Mouse (Mus musculus) stomach, embryonic 16.5 days (tissue): ENCODE data around the gene Ccl26. TPM values are rescaled to one million over a fixed set of nuclear protein-coding genes. Genes with fewer than 3 reads are reported as not detected.

Experiments used
- ATAC-seq: fragments of 200-750 bp; cut with Nextera tagmentation; 2 replicates; pipeline ENCODE4 v1.8.0; 2017; ENCODE audit warnings: moderate number of reproducible peaks, moderate TSS enrichment; ENCODE audit not compliant: insufficient read depth, low FRiP score
- H3K27ac ChIP-seq: fragments of 300-500 bp; sonication (generic); 2 replicates; pipeline ENCODE4 v1.5.1; 2014; ENCODE audit warnings: low read length
- H3K27me3 ChIP-seq: fragments of 300-500 bp; sonication (generic); 2 replicates; pipeline ENCODE4 v1.6.1; 2014; ENCODE audit warnings: low read length, control low read depth, mixed read lengths; ENCODE audit not compliant: control insufficient read depth, insufficient read depth
- H3K36me3 ChIP-seq: fragments of 300-500 bp; sonication (generic); 2 replicates; pipeline ENCODE4 v1.6.1; 2014; ENCODE audit warnings: low read length; ENCODE audit not compliant: control insufficient read depth, insufficient read depth
- H3K4me1 ChIP-seq: fragments of 300-500 bp; sonication (generic); 2 replicates; pipeline ENCODE4 v1.6.1; 2014; ENCODE audit warnings: low read length, control low read depth, mixed read lengths; ENCODE audit not compliant: control insufficient read depth, insufficient read depth
- H3K4me2 ChIP-seq: fragments of 300-500 bp; sonication (generic); 2 replicates; pipeline ENCODE4 v1.6.1; 2014; ENCODE audit warnings: low read depth, low read length, mixed read lengths
- H3K4me3 ChIP-seq: fragments of 300-500 bp; sonication (generic); replicated peaks from 2 replicates; pipeline ENCODE4 v1.5.1; 2014; ENCODE audit warnings: mild to moderate bottlenecking, low read length
- H3K9ac ChIP-seq: fragments of 300-500 bp; sonication (generic); 2 replicates; pipeline ENCODE4 v1.6.1; 2014; ENCODE audit warnings: low read length
- H3K9me3 ChIP-seq: fragments of 300-500 bp; sonication (generic); replicated peaks from 2 replicates; pipeline ENCODE4 v1.6.1; 2016; ENCODE audit warnings: low read length, control low read depth; ENCODE audit not compliant: control insufficient read depth
- WGBS: fragments of 180-500 bp; shearing (Covaris S2); extraction: QIAGEN DNeasy Blood & Tissue Kit; methylation state at CpG from one replicate; pipeline ENCODE4 v1.1.7; 2014; 5-methylcytosine and 5-hydroxymethylcytosine counted together
- polyA plus RNA-seq: library from polyadenylated mRNA; unstranded; fragments of >200 nt; fragmentation: Nextera tagmentation; extraction: Ambion mirVana; gene quantifications from 2 replicates; pipeline ENCODE4 v1.2.1, GENCODE M21; 2015

Ccl26 gene
- polyA plus RNA-seq, 1 experiment from 2014 or later: not detected

DNA sequence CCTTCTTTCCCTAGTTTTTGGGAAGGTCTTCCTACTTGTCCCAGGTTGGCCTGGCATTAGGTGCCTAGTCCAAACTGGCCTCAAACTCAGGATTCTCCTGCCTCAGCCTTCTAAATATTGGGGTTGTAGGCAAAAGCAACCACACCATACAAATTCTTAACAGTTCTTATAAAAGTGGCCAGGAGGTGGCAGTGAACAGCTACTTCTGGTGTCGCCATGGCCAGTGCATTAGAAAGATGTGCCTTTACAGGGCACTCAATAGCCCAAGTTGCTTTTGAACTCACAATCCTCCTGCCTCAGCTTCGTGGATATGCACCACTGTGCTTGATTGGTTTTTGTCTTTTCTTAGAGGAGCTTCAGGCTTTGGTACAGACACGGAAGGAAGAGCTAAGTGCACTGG lies 12.5 kb downstream of the Ccl26 start:
- H3K9ac ChIP-seq: no peak overlapping the region
- no peaks in the 10 kb centered on the region for H3K36me3 ChIP-seq
- H3K27me3 ChIP-seq: no peaks in the 10 kb centered on the region
- no peak overlapping the region for H3K27ac ChIP-seq
- H3K4me3 ChIP-seq: no peak overlapping the region
- no peak overlapping the region for H3K4me2 ChIP-seq
- H3K4me1 ChIP-seq: 0 out of 2 replicates have a peak, but pooled peaks cover under 1% of the 10 kb centered on the region
- 30% methylated on average over 3 of the region's 3 CpGs for WGBS
- H3K9me3 ChIP-seq: no peaks in the 10 kb centered on the region
- ATAC-seq: no peak

DNA sequence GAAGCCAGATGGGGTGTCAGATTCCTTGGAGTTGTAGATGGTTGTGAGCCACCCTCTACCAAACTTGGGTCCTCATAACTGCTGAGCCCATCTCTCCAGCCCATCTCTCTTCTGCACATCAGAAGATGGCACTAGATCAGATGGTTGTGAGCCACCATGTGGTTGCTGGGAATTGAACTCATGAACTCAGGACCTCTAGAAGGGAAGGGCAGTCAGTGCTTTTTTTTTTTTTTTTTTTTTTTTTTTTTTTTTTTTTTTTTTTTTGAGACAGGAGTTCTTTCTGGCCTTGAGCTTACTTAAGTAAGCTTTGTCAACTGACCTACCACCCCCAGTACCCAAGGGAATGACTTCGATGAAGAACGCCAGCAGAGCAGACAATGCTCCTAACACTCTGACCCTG lies 15.4 kb downstream of the Ccl26 start:
- Histone ChIP-seq H3K9me3 (no peaks in the 10 kb centered on the region), H3K27ac (no peak overlapping the region), H3K4me1 (peaks cover 8% of the 10 kb centered on the region; the same call in 1 of the 2 replicates), H3K4me2 (no peak overlapping the region), H3K27me3 (peaks cover 2% of the 10 kb centered on the region; the same call in 1 of the 2 replicates), H3K4me3 (no peak overlapping the region), H3K36me3 (no peaks in the 10 kb centered on the region), H3K9ac (no peak overlapping the region)
- WGBS: 58% methylated on average over 2 of the region's 2 CpGs
- ATAC-seq: no peak

- H3K4me1 ChIP-seq: peaks cover 8% of the 10 kb centered on the region; the same call in 1 of the 2 replicates
- peak; percentile 98 for ATAC-seq
- H3K36me3 ChIP-seq: no peaks in the 10 kb centered on the region
- H3K4me3 ChIP-seq: peak within 1 kb of the TSS; percentile 81
- peak within 1 kb of the TSS; percentile 92 for H3K4me2 ChIP-seq
- peak within 1 kb of the TSS; percentile 59 for H3K27ac ChIP-seq
- H3K27me3 ChIP-seq: peaks cover 2% of the 10 kb centered on the region; the same call in 1 of the 2 replicates
- under 1% methylated on average over 46 of the region's 46 CpGs for WGBS
- H3K9me3 ChIP-seq: no peaks in the 10 kb centered on the region
- peak within 1 kb of the TSS; percentile 80 for H3K9ac ChIP-seq
These were observed 18.2 kb downstream of the Ccl26 start, which contains the start of gene Hip1 for GRCm38 (mm10) chr5:135544865-135545797. Gene Hip1 (minus strand): TSS chr5:135545120.

DNA sequence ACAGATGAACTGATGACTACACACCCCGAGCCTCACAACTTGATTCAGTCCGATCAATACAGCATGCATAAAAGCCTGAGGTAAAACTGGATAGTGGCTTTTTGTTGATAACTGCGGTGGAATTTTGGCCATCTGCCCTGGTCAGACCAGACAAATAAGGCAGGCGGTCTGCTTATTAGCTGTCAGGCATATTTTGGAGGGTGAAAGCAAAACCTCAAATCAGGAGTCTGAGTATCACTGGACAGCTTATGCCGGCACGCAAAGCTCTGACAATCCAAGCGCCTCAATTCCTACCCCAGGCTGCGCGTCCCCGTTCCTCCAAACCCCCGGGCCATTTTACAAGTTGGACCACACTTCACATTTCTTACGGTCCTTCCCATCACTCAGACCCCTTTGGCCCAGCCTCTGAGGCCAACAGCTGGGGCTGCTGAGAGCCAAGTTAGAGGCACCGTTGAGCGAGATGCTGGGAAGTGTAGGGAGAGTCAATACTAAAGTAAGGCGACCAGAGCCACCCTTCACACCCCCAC lies 19.3 kb downstream of the Ccl26 start:
- ATAC-seq: no peak
- Histone ChIP-seq H3K4me1 (peaks cover 8% of the 10 kb centered on the region; the same call in 1 of the 2 replicates), H3K27me3 (peaks cover 2% of the 10 kb centered on the region; the same call in 1 of the 2 replicates), H3K9me3 (no peaks in the 10 kb centered on the region), H3K4me3 (peak overlapping the region; percentile 81), H3K4me2 (peak overlapping the region; percentile 92), H3K9ac (peak overlapping the region; percentile 80), H3K27ac (no peak overlapping the region; the same call in 1 of the 2 replicates), H3K36me3 (no peaks in the 10 kb centered on the region)
- 3% methylated on average over 15 of the region's 15 CpGs for WGBS

- WGBS: 75% methylated on average over 10 of the region's 10 CpGs
These were observed 25.6 kb downstream of the Ccl26 start for GRCm38 (mm10) chr5:135537794-135538214.

DNA sequence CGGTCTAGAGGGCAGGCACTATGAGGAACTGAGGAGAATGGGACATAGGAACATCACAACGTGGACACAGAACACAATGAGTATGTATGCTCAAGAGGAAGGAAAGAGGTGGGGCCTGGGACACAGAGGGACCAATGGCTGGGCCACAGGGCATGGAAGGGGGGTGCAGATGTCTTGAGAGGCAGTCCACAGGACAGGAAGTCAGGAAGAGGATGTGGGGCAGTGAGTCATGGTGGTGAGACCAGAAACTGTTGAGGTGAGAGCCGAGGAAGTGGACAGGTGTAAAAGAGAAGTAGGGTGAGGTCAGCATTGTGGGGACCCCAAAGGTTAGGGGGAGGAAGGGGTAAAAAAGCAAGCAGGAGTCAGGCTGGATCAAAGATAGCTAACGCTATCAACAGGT lies 26.0 kb downstream of the Ccl26 start:
- Histone ChIP-seq H3K4me3 (no peak overlapping the region), H3K4me1 (peaks cover 5% of the 10 kb centered on the region; the same call in 1 of the 2 replicates), H3K9me3 (no peaks in the 10 kb centered on the region), H3K4me2 (no peak overlapping the region), H3K27ac (no peak overlapping the region), H3K36me3 (no peaks in the 10 kb centered on the region), H3K27me3 (no peaks in the 10 kb centered on the region), H3K9ac (no peak overlapping the region)
- ATAC-seq: peak; percentile 47; the same call in 1 of the 2 replicates
- WGBS: 65% methylated on average over 4 of the region's 4 CpGs

More at GRCm38 (mm10) chr5:135537794-135538214, 25.6 kb downstream of the Ccl26 start:
- Histone ChIP-seq H3K9me3 (no peaks in the 10 kb centered on the region), H3K9ac (no peak overlapping the region), H3K4me3 (no peak overlapping the region), H3K36me3 (no peaks in the 10 kb centered on the region), H3K4me2 (no peak overlapping the region), H3K4me1 (0 out of 2 replicates have a peak, but pooled peaks cover 3% of the 10 kb centered on the region), H3K27ac (no peak overlapping the region), H3K27me3 (no peaks in the 10 kb centered on the region)
- no peak for ATAC-seq

GRCm38 (mm10) chr5:135535867-135536266 lies 27.5 kb downstream of the Ccl26 start:
- H3K9ac ChIP-seq: no peak overlapping the region
- no peaks in the 10 kb centered on the region for H3K9me3 ChIP-seq
- no peak overlapping the region for H3K27ac ChIP-seq
- H3K4me1 ChIP-seq: peaks cover 8% of the 10 kb centered on the region; the same call in 1 of the 2 replicates
- H3K4me3 ChIP-seq: no peak overlapping the region
- no peaks in the 10 kb centered on the region for H3K27me3 ChIP-seq
- H3K4me2 ChIP-seq: no peak overlapping the region
- H3K36me3 ChIP-seq: no peaks in the 10 kb centered on the region
- no peak for ATAC-seq

DNA sequence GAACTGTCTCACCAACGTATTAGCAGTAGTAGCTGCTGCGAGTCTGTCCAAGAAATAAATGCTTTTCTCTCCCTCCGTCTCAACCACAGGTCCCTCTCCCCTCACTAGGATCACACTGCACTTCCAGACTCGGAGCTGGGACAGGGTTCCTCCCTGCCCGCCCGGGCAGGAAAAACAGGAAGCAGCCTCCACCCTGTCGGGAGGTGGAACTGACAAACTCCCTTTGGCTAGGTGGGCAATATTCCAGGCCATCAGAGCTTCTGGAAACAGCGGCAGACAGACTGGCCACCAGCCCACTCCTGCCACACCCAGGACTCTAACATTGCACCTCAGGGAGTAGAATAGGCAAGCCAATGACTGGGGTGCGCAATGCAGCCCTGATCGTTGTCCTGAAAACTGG lies 29.9 kb downstream of the Ccl26 start:
- 61% methylated on average over 10 of the region's 10 CpGs for WGBS
- peaks cover 9% of the 10 kb centered on the region; the same call in 1 of the 2 replicates for H3K4me1 ChIP-seq
- H3K9me3 ChIP-seq: no peaks in the 10 kb centered on the region
- H3K4me3 ChIP-seq: no peak overlapping the region
- no peak for ATAC-seq
- H3K27ac ChIP-seq: peak overlapping the region; percentile 59
- no peaks in the 10 kb centered on the region for H3K27me3 ChIP-seq
- H3K9ac ChIP-seq: no peak overlapping the region; the same call in 1 of the 2 replicates
- no peaks in the 10 kb centered on the region for H3K36me3 ChIP-seq
- H3K4me2 ChIP-seq: no peak overlapping the region
